Mouse (Mus musculus) cerebellum, adult 2 months (tissue): ENCODE data around the gene Fndc3b. TPM values are rescaled to one million over a fixed set of nuclear protein-coding genes. Genes with fewer than 3 reads are reported as not detected.

Experiments used
- DNase-seq, 2 experiments: peaks; one replicate each; pipeline ENCODE4 v3.0.0; 2021
- H3K27ac ChIP-seq: fragments of 200-500 bp; 2 replicates; pipeline ENCODE4 v1.5.1; 2012; ENCODE audit warnings: low read length, control low read depth, inconsistent platforms; ENCODE audit not compliant: insufficient read depth
- H3K27me3 ChIP-seq: fragments of 200-500 bp; 2 replicates; pipeline ENCODE4 v1.6.1; 2012; ENCODE audit warnings: inconsistent platforms, mild to moderate bottlenecking, low read length, moderate library complexity; ENCODE audit not compliant: control insufficient read depth, insufficient read depth
- H3K4me1 ChIP-seq: fragments of 200-500 bp; 2 replicates; pipeline ENCODE4 v1.6.1; 2011; ENCODE audit warnings: low read length; ENCODE audit not compliant: control insufficient read depth, insufficient read depth
- H3K4me3 ChIP-seq: fragments of 200-500 bp; replicated peaks from 2 replicates; pipeline ENCODE3; 2011; ENCODE audit warnings: mild to moderate bottlenecking, low read depth, low read length, control low read depth; ENCODE audit not compliant: insufficient read depth
- CTCF ChIP-seq: fragments of 200-500 bp; IDR thresholded peaks from 2 replicates; pipeline ENCODE4 v1.5.1; 2011; ENCODE audit warnings: low read depth, mild to moderate bottlenecking, control low read depth, low read length, moderate library complexity, borderline replicate concordance; ENCODE audit not compliant: insufficient read depth
- POLR2A ChIP-seq: fragments of 200-500 bp; IDR thresholded peaks from 2 replicates; pipeline ENCODE4 v1.6.1; 2011; ENCODE audit warnings: low read length, control low read depth, borderline replicate concordance; ENCODE audit not compliant: insufficient read depth
- WGBS: fragments of 180-500 bp; shearing (Covaris S2); methylation state at CpG from one replicate; pipeline ENCODE4 v1.1.7; 2018; 5-methylcytosine and 5-hydroxymethylcytosine counted together
- polyA plus RNA-seq: library from polyadenylated mRNA; depleted of rRNA; stranded (reverse); fragments of >200 nt; gene quantifications from 2 replicates; pipeline ENCODE4 v1.2.3, GENCODE M21; 2012

The Fndc3b gene
- polyA plus RNA-seq, 1 experiment: 4.1 TPM

DNA sequence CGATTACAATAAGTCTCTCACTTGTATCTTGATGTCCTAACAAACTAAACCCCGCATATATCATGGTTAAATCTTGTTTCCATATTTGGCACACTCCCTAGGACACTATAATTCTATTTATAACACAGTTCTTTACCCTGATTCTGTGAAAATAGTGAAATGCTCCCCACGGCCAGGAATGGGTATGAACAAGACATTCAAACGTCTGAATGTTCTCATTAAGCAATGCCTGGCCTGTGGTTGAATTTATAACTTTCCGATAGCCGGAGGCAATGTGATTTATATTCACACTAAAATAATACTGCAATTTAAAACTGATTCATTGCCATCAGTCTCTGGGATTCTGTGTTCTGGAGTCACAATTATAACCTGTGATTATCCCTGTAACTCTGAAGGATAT, 5.3 kb downstream of the Fndc3b start:
- no peak for TF ChIP-seq POLR2A
- TF ChIP-seq CTCF: no peak
- H3K4me1 ChIP-seq: no peaks in the 10 kb centered on the region
- 78% methylated on average over 6 of the region's 6 CpGs for WGBS
- H3K27ac ChIP-seq: no peak overlapping the region
- H3K27me3 ChIP-seq: no peaks in the 10 kb centered on the region
- no peak overlapping the region for H3K4me3 ChIP-seq
- no peak for DNase-seq

DNA sequence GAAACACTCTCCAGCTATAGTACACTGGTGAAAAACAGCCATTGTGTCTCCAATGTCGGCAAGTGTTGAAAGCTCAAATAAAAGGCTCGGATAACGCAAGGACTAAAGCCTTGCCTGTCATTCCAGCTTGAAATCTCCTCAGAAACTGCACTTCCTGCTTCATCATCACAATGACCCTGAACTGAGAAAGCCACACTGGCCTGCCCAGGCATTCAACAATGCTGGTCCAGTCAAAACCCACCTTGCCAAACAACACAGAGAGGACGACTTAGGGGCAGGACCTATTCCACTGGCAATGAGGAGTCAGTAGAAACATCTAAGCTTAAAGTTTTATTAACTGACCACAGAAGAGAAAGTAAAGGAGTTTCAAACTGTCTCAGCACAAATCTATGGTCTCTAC, 6.1 kb downstream of the Fndc3b start:
- Histone ChIP-seq H3K27me3 (no peaks in the 10 kb centered on the region), H3K4me3 (no peak overlapping the region), H3K4me1 (no peaks in the 10 kb centered on the region), H3K27ac (no peak overlapping the region)
- no peak for DNase-seq
- WGBS: 85% methylated on average over 4 of the region's 4 CpGs
- TF ChIP-seq POLR2A: no peak
- TF ChIP-seq CTCF: no peak

DNA sequence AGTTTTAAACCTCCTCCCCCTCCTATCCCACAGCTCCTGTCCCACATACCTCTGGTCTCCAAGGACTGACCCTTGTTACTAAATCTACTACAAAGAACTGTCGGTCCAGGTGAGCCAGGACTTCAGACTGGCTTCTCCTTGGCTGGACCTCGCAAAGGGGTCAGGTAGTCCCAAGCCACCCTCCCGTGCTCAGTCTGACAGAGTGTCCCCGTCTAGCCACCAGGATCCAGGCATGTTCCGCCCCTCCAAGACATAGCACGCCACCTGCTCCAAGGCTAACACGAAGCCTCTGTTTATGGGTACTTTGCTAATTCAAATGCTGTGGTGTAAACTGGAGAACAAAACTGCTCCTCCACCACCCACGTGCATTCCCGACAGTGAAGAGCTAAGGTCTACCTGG, 6.5 kb downstream of the Fndc3b start:
- H3K4me3 ChIP-seq: no peak overlapping the region
- no peak for DNase-seq
- no peak for TF ChIP-seq CTCF
- no peak for TF ChIP-seq POLR2A
- no peak overlapping the region for H3K27ac ChIP-seq
- no peaks in the 10 kb centered on the region for H3K27me3 ChIP-seq
- WGBS: 90% methylated on average over 9 of the region's 9 CpGs
- no peaks in the 10 kb centered on the region for H3K4me1 ChIP-seq

DNA sequence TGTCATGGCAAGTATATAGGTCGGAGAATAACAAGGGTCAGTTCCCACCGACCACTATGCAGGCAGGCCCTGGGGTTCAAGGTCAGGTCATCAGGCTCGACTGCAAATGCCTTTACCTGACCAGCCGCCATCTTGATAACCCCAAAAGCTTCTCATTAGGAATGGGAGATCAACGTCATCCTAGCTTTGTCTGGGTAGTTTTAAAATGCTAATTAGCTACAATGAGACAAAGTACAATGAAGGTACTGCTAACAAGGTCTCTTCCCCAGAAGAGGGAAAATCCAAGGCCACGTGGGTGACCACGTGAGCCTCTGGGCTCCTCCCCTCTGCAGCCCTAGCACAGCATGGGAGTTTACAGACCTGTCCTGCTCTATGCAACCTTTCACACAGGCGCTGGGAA, 7.6 kb downstream of the Fndc3b start:
- no peak for DNase-seq
- 95% methylated on average over 8 of the region's 8 CpGs for WGBS
- H3K27me3 ChIP-seq: no peaks in the 10 kb centered on the region
- H3K27ac ChIP-seq: no peak overlapping the region
- no peaks in the 10 kb centered on the region for H3K4me1 ChIP-seq
- TF ChIP-seq CTCF (no peak), POLR2A (no peak)
- no peak overlapping the region for H3K4me3 ChIP-seq

DNA sequence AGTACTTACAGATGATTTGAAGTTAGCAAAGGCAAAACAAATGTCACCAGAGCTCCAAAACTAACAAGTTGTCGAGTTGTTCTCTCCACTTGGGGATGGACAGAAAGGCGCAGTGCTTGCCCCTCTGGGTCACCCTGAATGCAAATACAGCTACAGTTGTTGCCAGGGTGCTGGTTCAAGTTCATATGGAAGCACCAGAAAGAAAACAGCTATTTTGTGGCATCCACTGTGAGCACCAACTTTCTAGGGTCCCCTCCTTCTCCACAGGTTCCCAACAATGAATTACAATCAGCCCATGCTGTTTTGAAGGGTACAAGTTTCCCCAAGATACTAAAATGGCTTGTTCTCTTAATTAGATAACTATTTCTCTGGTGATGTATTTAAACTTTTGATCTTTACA, 8.0 kb downstream of the Fndc3b start:
- TF ChIP-seq CTCF: no peak
- TF ChIP-seq POLR2A: no peak
- no peak overlapping the region for H3K27ac ChIP-seq
- H3K27me3 ChIP-seq: no peaks in the 10 kb centered on the region
- 98% methylated on average over 2 of the region's 2 CpGs for WGBS
- H3K4me3 ChIP-seq: no peak overlapping the region
- no peak for DNase-seq
- no peaks in the 10 kb centered on the region for H3K4me1 ChIP-seq

- no peak overlapping the region for H3K27ac ChIP-seq
- 95% methylated on average over 6 of the region's 6 CpGs for WGBS
- no peak overlapping the region for H3K4me3 ChIP-seq
- no peaks in the 10 kb centered on the region for H3K27me3 ChIP-seq
- no peaks in the 10 kb centered on the region for H3K4me1 ChIP-seq
- no peak for DNase-seq
- TF ChIP-seq POLR2A: no peak
- TF ChIP-seq CTCF: no peak
These were observed 12.4 kb downstream of the Fndc3b start for GRCm38 (mm10) chr3:27698671-27699070.

DNA sequence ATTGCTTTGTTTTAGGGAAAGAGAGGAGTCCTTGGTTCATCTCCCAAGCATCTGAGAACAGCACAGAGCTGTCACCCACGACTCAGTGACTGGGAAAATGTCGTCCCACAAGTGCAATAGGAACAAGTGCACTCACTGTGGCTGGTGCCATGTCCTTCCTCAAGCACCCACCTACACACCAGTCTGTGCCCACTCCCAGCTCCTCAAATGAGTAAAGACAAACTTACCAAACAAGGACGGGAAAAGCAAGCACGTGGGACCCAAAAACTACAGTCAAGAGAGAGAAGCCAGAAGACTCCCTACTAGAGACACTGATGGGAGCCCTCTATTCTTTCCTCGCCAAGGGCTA, 14.7 kb downstream of the Fndc3b start:
- 84% methylated on average over 5 of the region's 5 CpGs for WGBS
- no peaks in the 10 kb centered on the region for H3K27me3 ChIP-seq
- no peak for DNase-seq
- H3K4me3 ChIP-seq: no peak overlapping the region
- TF ChIP-seq POLR2A: no peak
- no peak for TF ChIP-seq CTCF
- H3K4me1 ChIP-seq: peaks cover 1% of the 10 kb centered on the region; the same call in 1 of the 2 replicates
- no peak overlapping the region for H3K27ac ChIP-seq

- Histone ChIP-seq H3K27ac (no peak overlapping the region), H3K4me3 (no peak overlapping the region), H3K27me3 (no peaks in the 10 kb centered on the region), H3K4me1 (peaks cover 3% of the 10 kb centered on the region; the same call in 1 of the 2 replicates)
- TF ChIP-seq CTCF: no peak
- no peak for TF ChIP-seq POLR2A
- WGBS: 89% methylated on average over 16 of the region's 16 CpGs
- no peak for DNase-seq
These were observed 15.3 kb downstream of the Fndc3b start for GRCm38 (mm10) chr3:27695612-27696448.

DNA sequence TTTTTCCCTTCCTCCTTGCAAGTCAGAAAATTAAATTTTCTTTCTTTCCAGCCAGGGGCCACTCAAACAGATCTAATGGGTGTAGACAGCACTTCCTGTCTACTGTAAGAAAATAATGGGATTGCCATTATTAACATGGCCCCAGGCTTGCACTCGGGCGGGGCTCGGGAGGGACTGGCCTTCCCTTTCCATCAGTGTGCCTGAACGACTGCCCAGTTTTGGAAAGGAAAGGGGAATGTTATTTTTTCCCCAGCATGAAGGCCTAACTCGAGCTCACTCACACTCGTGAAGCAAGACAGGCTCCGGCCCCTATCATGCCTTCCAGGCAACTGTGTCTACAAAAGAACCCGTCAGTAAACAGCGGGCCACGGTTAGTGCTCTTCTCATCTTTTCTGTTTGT, 16.5 kb downstream of the Fndc3b start:
- H3K4me3 ChIP-seq: no peak overlapping the region
- TF ChIP-seq POLR2A (no peak), CTCF (no peak)
- no peak overlapping the region for H3K27ac ChIP-seq
- peaks cover 7% of the 10 kb centered on the region; the same call in 1 of the 2 replicates for H3K4me1 ChIP-seq
- no peaks in the 10 kb centered on the region for H3K27me3 ChIP-seq
- 67% methylated on average over 10 of the region's 10 CpGs for WGBS
- DNase-seq: no peak
